Mouse (Mus musculus) intestine, postnatal 0 days (tissue): Measurements from ENCODE around the gene Rasl12. TPM values are rescaled to one million over a fixed set of nuclear protein-coding genes. Genes with fewer than 3 reads are reported as not detected.

Experiments
- ATAC-seq: fragments of 200-750 bp; cut with Nextera tagmentation; 2 replicates; pipeline ENCODE4 v1.8.0; 2017; ENCODE audit warnings: mild to moderate bottlenecking, moderate TSS enrichment, moderate library complexity
- H3K27ac ChIP-seq: fragments of 300-500 bp; sonication (generic); 2 replicates; pipeline ENCODE4 v1.5.1; 2014; ENCODE audit warnings: mild to moderate bottlenecking, low read depth, low read length, moderate library complexity
- H3K27me3 ChIP-seq: fragments of 300-500 bp; sonication (generic); replicated peaks from 2 replicates; pipeline ENCODE4 v1.6.1; 2014; ENCODE audit warnings: low read length, mixed read lengths; ENCODE audit not compliant: control insufficient read depth, insufficient read depth
- H3K36me3 ChIP-seq: fragments of 300-500 bp; sonication (generic); 2 replicates; pipeline ENCODE4 v1.6.1; 2014; ENCODE audit warnings: mild to moderate bottlenecking, moderate library complexity; ENCODE audit not compliant: control insufficient read depth, insufficient read depth
- H3K4me1 ChIP-seq: fragments of 300-500 bp; sonication (generic); replicated peaks from 2 replicates; pipeline ENCODE4 v1.6.1; 2014; ENCODE audit warnings: antibody characterized with exemption, low read length, mixed read lengths; ENCODE audit not compliant: control insufficient read depth, insufficient read depth
- H3K4me2 ChIP-seq: fragments of 300-500 bp; sonication (generic); replicated peaks from 2 replicates; pipeline ENCODE4 v1.6.1; 2014; ENCODE audit warnings: low read depth, mild to moderate bottlenecking, moderate library complexity
- H3K4me3 ChIP-seq: fragments of 300-500 bp; sonication (generic); 2 replicates; pipeline ENCODE4 v1.5.1; 2014; ENCODE audit warnings: low read depth, low read length
- H3K9ac ChIP-seq: fragments of 300-500 bp; sonication (generic); 2 replicates; pipeline ENCODE4 v1.6.1; 2014; ENCODE audit warnings: mild to moderate bottlenecking, low read depth, low read length
- H3K9me3 ChIP-seq: fragments of 300-500 bp; sonication (generic); 2 replicates; pipeline ENCODE4 v1.6.1; 2016; ENCODE audit warnings: mixed run types; ENCODE audit not compliant: control insufficient read depth
- CTCF ChIP-seq: sonication (generic); IDR thresholded peaks from 2 replicates; pipeline ENCODE4 v1.5.1; 2016; ENCODE audit warnings: low read depth, mild to moderate bottlenecking, control low read depth, antibody characterized with exemption, moderate library complexity
- WGBS: fragments of 180-500 bp; shearing (Covaris S2); extraction: QIAGEN DNeasy Blood & Tissue Kit; methylation state at CpG from one replicate; pipeline ENCODE4 v1.1.7; 2014; 5-methylcytosine and 5-hydroxymethylcytosine counted together
- polyA plus RNA-seq: library from polyadenylated mRNA; unstranded; fragments of >200 nt; fragmentation: Nextera tagmentation; extraction: Ambion mirVana; gene quantifications from 2 replicates; pipeline ENCODE4 v1.2.1, GENCODE M21; 2015

The Rasl12 gene
- polyA plus RNA-seq, 1 experiment from 2014 or later, result 5.4 TPM

DNA sequence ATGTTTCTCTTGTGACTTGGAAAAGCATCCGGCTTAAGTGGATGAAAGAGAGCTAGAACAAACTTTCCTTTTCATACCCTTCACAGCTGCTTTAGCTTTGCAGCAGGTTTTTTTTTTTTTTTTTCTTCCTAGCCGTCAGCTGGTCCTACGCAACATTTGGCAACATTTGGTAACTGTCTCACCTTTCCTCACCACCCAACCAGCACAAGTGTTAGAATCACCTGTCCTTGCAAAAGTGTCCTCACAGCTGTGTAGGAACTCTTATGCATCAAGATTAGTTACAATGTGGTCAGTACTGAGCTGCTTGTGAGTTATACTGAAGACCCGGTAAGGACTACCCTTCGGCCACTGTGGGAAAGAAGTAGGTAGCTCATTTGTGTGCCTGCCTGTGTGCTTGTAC is 64.2 kb downstream of the Rasl12 start:
- TF ChIP-seq CTCF, result no peak
- H3K4me1 ChIP-seq, result peaks cover 10% of the 10 kb centered on the region
- H3K4me2 ChIP-seq, result no peak overlapping the region
- no peak overlapping the region for H3K27ac ChIP-seq
- H3K9ac ChIP-seq, result no peak overlapping the region
- H3K4me3 ChIP-seq, result no peak overlapping the region
- WGBS, result 76% methylated on average over 5 of the region's 5 CpGs
- H3K36me3 ChIP-seq, result peaks cover 10% of the 10 kb centered on the region
- no peak for ATAC-seq
- H3K27me3 ChIP-seq, result no peaks in the 10 kb centered on the region
- no peaks in the 10 kb centered on the region for H3K9me3 ChIP-seq

GRCm38 (mm10) chr9:65464161-65464560 is 65.9 kb downstream of the Rasl12 start:
- Histone ChIP-seq H3K4me1 (peaks cover 10% of the 10 kb centered on the region), H3K9me3 (no peaks in the 10 kb centered on the region), H3K4me3 (no peak overlapping the region), H3K9ac (no peak overlapping the region), H3K27ac (no peak overlapping the region), H3K4me2 (no peak overlapping the region), H3K27me3 (no peaks in the 10 kb centered on the region), H3K36me3 (peaks cover 14% of the 10 kb centered on the region)
- ATAC-seq, result no peak
- TF ChIP-seq CTCF, result no peak
- WGBS, result 88% methylated on average over 6 of the region's 6 CpGs

Other genes with a start within 250 kb of the Rasl12 start
- 9.9 and 10.5 TPM in 2 replicates for gene Parp16, start 203.2 kb upstream of the Rasl12 start, polyA plus RNA-seq
- 0.43 TPM in 2 replicates for gene Cilp, start 133.3 kb upstream of the Rasl12 start, polyA plus RNA-seq
- 28.2 and 30.5 TPM in 2 replicates for gene Clpx, start 104.2 kb upstream of the Rasl12 start, polyA plus RNA-seq
- 6.5 and 7.7 TPM in 2 replicates for gene Pdcd7, start 52.4 kb upstream of the Rasl12 start, polyA plus RNA-seq
- 0.14 and 0.21 TPM in 2 replicates for gene Ubap1l, start 37.5 kb upstream of the Rasl12 start, polyA plus RNA-seq
- gene Kbtbd13, start 6.9 kb upstream of the Rasl12 start, polyA plus RNA-seq, result 3.9 and 5.0 TPM in 2 replicates
- 261 and 305 TPM in 2 replicates for gene Slc51b, start 24.4 kb downstream of the Rasl12 start, polyA plus RNA-seq
- gene Mtfmt, start 37.3 kb downstream of the Rasl12 start, polyA plus RNA-seq, result 14.8 and 15.7 TPM in 2 replicates
- 85.8 and 86.3 TPM in 2 replicates for gene Spg21, start 62.4 kb downstream of the Rasl12 start, polyA plus RNA-seq
- not detected in 2 replicates for gene Ankdd1a, start 121.7 kb downstream of the Rasl12 start, polyA plus RNA-seq
- gene Plekho2, start 181.5 kb downstream of the Rasl12 start, polyA plus RNA-seq, result 6.6 and 6.7 TPM in 2 replicates
- 1.2 and 1.8 TPM in 2 replicates for gene Pif1, start 188.7 kb downstream of the Rasl12 start, polyA plus RNA-seq
- 21.4 and 22.1 TPM in 2 replicates for gene Rbpms2, start 231.1 kb downstream of the Rasl12 start, polyA plus RNA-seq